Mouse (Mus musculus) embryonic facial prominence, embryonic 11.5 days (tissue): ENCODE measurements around the gene Rsrc2. TPM values are rescaled to one million over a fixed set of nuclear protein-coding genes. Genes with fewer than 3 reads are reported as not detected.

Experiments
- ATAC-seq: fragments of 200-750 bp; cut with Nextera tagmentation; replicated peaks from 2 replicates; pipeline ENCODE4 v1.8.0; 2017; ENCODE audit warnings: low read depth; ENCODE audit not compliant: insufficient number of reproducible peaks, low FRiP score, low TSS enrichment
- DNase-seq: peaks from one replicate; pipeline ENCODE4 v3.0.0-alpha.2; 2015; ENCODE audit warnings: low spot score
- H3K27ac ChIP-seq: fragments of 300-500 bp; sonication (generic); replicated peaks from 2 replicates; pipeline ENCODE4 v1.5.1; 2014; ENCODE audit warnings: mild to moderate bottlenecking, low read depth, low read length, control low read depth
- H3K27me3 ChIP-seq: fragments of 300-500 bp; sonication (generic); 2 replicates; pipeline ENCODE4 v1.6.1; 2014; ENCODE audit warnings: mild to moderate bottlenecking, low read length, moderate library complexity, mixed read lengths; ENCODE audit not compliant: control insufficient read depth, insufficient read depth
- H3K36me3 ChIP-seq: fragments of 300-500 bp; sonication (generic); replicated peaks from 2 replicates; pipeline ENCODE4 v1.6.1; 2014; ENCODE audit warnings: low read depth, mild to moderate bottlenecking, low read length, moderate library complexity, mixed read lengths; ENCODE audit not compliant: control insufficient read depth, insufficient read depth
- H3K4me1 ChIP-seq: fragments of 300-500 bp; sonication (generic); 2 replicates; pipeline ENCODE4 v1.6.1; 2014; ENCODE audit warnings: low read length, mixed read lengths; ENCODE audit not compliant: control insufficient read depth, insufficient read depth
- H3K4me2 ChIP-seq: fragments of 300-500 bp; sonication (generic); 2 replicates; pipeline ENCODE4 v1.6.1; 2014; ENCODE audit warnings: low read depth, mild to moderate bottlenecking, control low read depth, low read length, moderate library complexity
- H3K4me3 ChIP-seq: fragments of 300-500 bp; sonication (generic); 2 replicates; pipeline ENCODE4 v1.5.1; 2014; ENCODE audit warnings: low read depth, low read length, control low read depth
- H3K9ac ChIP-seq: fragments of 300-500 bp; sonication (generic); replicated peaks from 2 replicates; pipeline ENCODE4 v1.6.1; 2014; ENCODE audit warnings: mild to moderate bottlenecking, control low read depth, low read length
- H3K9me3 ChIP-seq: fragments of 300-500 bp; sonication (generic); replicated peaks from 2 replicates; pipeline ENCODE4 v1.6.1; 2016; ENCODE audit warnings: mild to moderate bottlenecking, low read length, inconsistent platforms, mixed read lengths; ENCODE audit not compliant: control insufficient read depth
- WGBS: fragments of 180-500 bp; shearing (Covaris S2); extraction: QIAGEN DNeasy Blood & Tissue Kit; methylation state at CpG from one replicate; pipeline ENCODE4 v1.1.7; 2014; 5-methylcytosine and 5-hydroxymethylcytosine counted together
- polyA plus RNA-seq: library from polyadenylated mRNA; unstranded; fragments of >200 nt; fragmentation: Nextera tagmentation; extraction: Ambion mirVana; gene quantifications from 2 replicates; pipeline ENCODE4 v1.2.1, GENCODE M21; 2014

The Rsrc2 gene
- polyA plus RNA-seq, 1 experiment from 2014 or later, result 176 TPM

GRCm38 (mm10) chr5:123714622-123715021 lies 34.6 kb downstream of the Rsrc2 start:
- H3K27ac ChIP-seq, result no peak overlapping the region
- no peak overlapping the region for H3K9ac ChIP-seq
- peaks cover 12% of the 10 kb centered on the region for H3K36me3 ChIP-seq
- no peaks in the 10 kb centered on the region for H3K9me3 ChIP-seq
- DNase-seq (no peak), ATAC-seq (no peak)
- 88% methylated on average over 4 of the region's 4 CpGs for WGBS
- no peaks in the 10 kb centered on the region; the same call in 1 of the 2 replicates for H3K4me1 ChIP-seq
- H3K4me2 ChIP-seq, result no peak overlapping the region
- no peak overlapping the region for H3K4me3 ChIP-seq
- H3K27me3 ChIP-seq, result no peaks in the 10 kb centered on the region

GRCm38 (mm10) chr5:123713782-123714181 lies 35.4 kb downstream of the Rsrc2 start:
- DNase-seq (no peak), ATAC-seq (no peak)
- Histone ChIP-seq H3K4me2 (no peak overlapping the region), H3K9ac (no peak overlapping the region), H3K36me3 (peaks cover 12% of the 10 kb centered on the region), H3K4me3 (no peak overlapping the region), H3K4me1 (no peaks in the 10 kb centered on the region; the same call in 1 of the 2 replicates), H3K9me3 (no peaks in the 10 kb centered on the region), H3K27me3 (no peaks in the 10 kb centered on the region), H3K27ac (no peak overlapping the region)
- WGBS, result 95% methylated on average over 6 of the region's 6 CpGs

- no peak overlapping the region for H3K4me3 ChIP-seq
- no peak overlapping the region for H3K4me2 ChIP-seq
- peaks cover 19% of the 10 kb centered on the region for H3K36me3 ChIP-seq
- no peaks in the 10 kb centered on the region for H3K4me1 ChIP-seq
- no peak overlapping the region for H3K9ac ChIP-seq
- H3K9me3 ChIP-seq, result no peaks in the 10 kb centered on the region
- ATAC-seq, result no peak
- no peak for DNase-seq
- H3K27ac ChIP-seq, result no peak overlapping the region
- 83% methylated on average over 4 of the region's 4 CpGs for WGBS
- H3K27me3 ChIP-seq, result no peaks in the 10 kb centered on the region
Measured at GRCm38 (mm10) chr5:123709571-123709970, 39.6 kb downstream of the Rsrc2 start.

GRCm38 (mm10) chr5:123708598-123708997 lies 40.6 kb downstream of the Rsrc2 start:
- H3K9me3 ChIP-seq, result no peaks in the 10 kb centered on the region
- H3K36me3 ChIP-seq, result peaks cover 19% of the 10 kb centered on the region
- H3K4me2 ChIP-seq, result no peak overlapping the region
- WGBS, result 94% methylated on average over 12 of the region's 12 CpGs
- no peaks in the 10 kb centered on the region for H3K27me3 ChIP-seq
- no peak overlapping the region for H3K4me3 ChIP-seq
- DNase-seq (no peak), ATAC-seq (no peak)
- no peaks in the 10 kb centered on the region for H3K4me1 ChIP-seq
- no peak overlapping the region for H3K27ac ChIP-seq
- no peak overlapping the region for H3K9ac ChIP-seq

- no peak overlapping the region for H3K4me3 ChIP-seq
- no peak for DNase-seq
- peaks cover 20% of the 10 kb centered on the region for H3K36me3 ChIP-seq
- H3K4me2 ChIP-seq, result no peak overlapping the region
- no peak for ATAC-seq
- H3K27me3 ChIP-seq, result no peaks in the 10 kb centered on the region
- H3K9ac ChIP-seq, result no peak overlapping the region
- no peaks in the 10 kb centered on the region for H3K4me1 ChIP-seq
- no peaks in the 10 kb centered on the region for H3K9me3 ChIP-seq
- H3K27ac ChIP-seq, result no peak overlapping the region
- 83% methylated on average over 11 of the region's 11 CpGs for WGBS
Measured at GRCm38 (mm10) chr5:123700625-123701024, 48.6 kb downstream of the Rsrc2 start.

- H3K27ac ChIP-seq, result no peak overlapping the region
- WGBS, result 36% methylated on average over 3 of the region's 3 CpGs
- peaks cover 20% of the 10 kb centered on the region for H3K36me3 ChIP-seq
- DNase-seq (peak; percentile 91), ATAC-seq (no peak)
- H3K4me3 ChIP-seq, result no peak overlapping the region
- H3K4me1 ChIP-seq, result no peaks in the 10 kb centered on the region
- H3K9me3 ChIP-seq, result no peaks in the 10 kb centered on the region
- H3K27me3 ChIP-seq, result no peaks in the 10 kb centered on the region
- no peak overlapping the region for H3K9ac ChIP-seq
- no peak overlapping the region for H3K4me2 ChIP-seq
Measured at GRCm38 (mm10) chr5:123699198-123699597, 50.0 kb downstream of the Rsrc2 start.

- no peak overlapping the region for H3K27ac ChIP-seq
- H3K9ac ChIP-seq, result no peak overlapping the region
- H3K4me3 ChIP-seq, result no peak overlapping the region
- H3K9me3 ChIP-seq, result no peaks in the 10 kb centered on the region
- 82% methylated on average over 4 of the region's 4 CpGs for WGBS
- DNase-seq (no peak), ATAC-seq (no peak)
- no peaks in the 10 kb centered on the region for H3K4me1 ChIP-seq
- H3K27me3 ChIP-seq, result no peaks in the 10 kb centered on the region
- no peak overlapping the region for H3K4me2 ChIP-seq
- H3K36me3 ChIP-seq, result peaks cover 15% of the 10 kb centered on the region
Measured at GRCm38 (mm10) chr5:123696961-123697360, 52.3 kb downstream of the Rsrc2 start.

GRCm38 (mm10) chr5:123696244-123696643 lies 53.0 kb downstream of the Rsrc2 start:
- Histone ChIP-seq H3K27me3 (no peaks in the 10 kb centered on the region), H3K4me3 (no peak overlapping the region), H3K36me3 (peaks cover 15% of the 10 kb centered on the region), H3K4me2 (no peak overlapping the region), H3K9me3 (no peaks in the 10 kb centered on the region), H3K4me1 (no peaks in the 10 kb centered on the region), H3K27ac (no peak overlapping the region), H3K9ac (no peak overlapping the region)
- WGBS, result 92% methylated on average over 7 of the region's 7 CpGs
- no peak for DNase-seq
- no peak for ATAC-seq
